Mouse (Mus musculus): ENCODE results near the gene Stard3. TPM values are rescaled to one million over a fixed set of nuclear protein-coding genes. Genes with fewer than 3 reads are reported as not detected.

Stard3 gene
- polyA plus RNA-seq, 1 experiment: 25.8 TPM

- no peak overlapping the region for H3ac ChIP-seq (ENCODE audit: control insufficient read depth, insufficient read length)
- no peaks in the 10 kb centered on the region for H3K27me3 ChIP-seq (ENCODE audit: control insufficient read depth, insufficient read depth, insufficient read length)
- TF ChIP-seq E2F4 (IDR thresholded peaks at IDR 0.05; ENCODE audit: insufficient read depth) (no peak), REST (IDR thresholded peaks at IDR 0.05; ENCODE audit: insufficient read depth, insufficient read length) (no peak), MYOD1 (IDR thresholded peaks at IDR 0.05; ENCODE audit: control insufficient read depth in 1 of 3, insufficient read length in 2 of 3, low read depth in 2 of 3) (no peak), MYOG (IDR thresholded peaks at IDR 0.05; ENCODE audit: control insufficient read depth in 1 of 3, insufficient read depth in 1 of 3, insufficient read length in 2 of 3, low read depth in 2 of 3) (no peak), POLR2A (IDR thresholded peaks at IDR 0.05; ENCODE audit: insufficient read length, low read depth) (no peak), MAX (IDR thresholded peaks at IDR 0.05; ENCODE audit: low read depth) (no peak), POLR2AphosphoS2 (IDR thresholded peaks at IDR 0.05; ENCODE audit: insufficient read length, low read depth) (no peak), CEBPB (IDR thresholded peaks at IDR 0.05; ENCODE audit: insufficient read depth, poor library complexity, severe bottlenecking) (no peak), USF1 (IDR thresholded peaks at IDR 0.05; ENCODE audit: low read depth) (no peak)
- H3K4me2 ChIP-seq (ENCODE audit: low read depth): no peak overlapping the region
- H3K79me2 ChIP-seq (ENCODE audit: control insufficient read depth, insufficient read depth): no peaks in the 10 kb centered on the region
- H3K36me3 ChIP-seq (ENCODE audit: control insufficient read depth, insufficient read depth): peaks cover 11% of the 10 kb centered on the region
- H3K4me3 ChIP-seq: no peak overlapping the region
These were observed 12.4 kb downstream of the Stard3 start for GRCm38 (mm10) chr11:98370588-98370987.

GRCm38 (mm10) chr11:98371556-98372240 lies 13.5 kb downstream of the Stard3 start:
- Histone ChIP-seq H3ac (ENCODE audit: control insufficient read depth, insufficient read length) (no peak overlapping the region), H3K36me3 (ENCODE audit: control insufficient read depth, insufficient read depth) (peaks cover 17% of the 10 kb centered on the region), H3K27me3 (ENCODE audit: control insufficient read depth, insufficient read depth, insufficient read length) (no peaks in the 10 kb centered on the region), H3K4me2 (ENCODE audit: low read depth) (no peak overlapping the region), H3K79me2 (ENCODE audit: control insufficient read depth, insufficient read depth) (no peaks in the 10 kb centered on the region), H3K4me3 (no peak overlapping the region)
- no peak for TF ChIP-seq MYOD1 (IDR thresholded peaks at IDR 0.05; ENCODE audit: control insufficient read depth in 1 of 3, insufficient read length in 2 of 3, low read depth in 2 of 3)
- no peak for TF ChIP-seq MYOG (IDR thresholded peaks at IDR 0.05; ENCODE audit: control insufficient read depth in 1 of 3, insufficient read depth in 1 of 3, insufficient read length in 2 of 3, low read depth in 2 of 3)
- TF ChIP-seq TCF3 (IDR thresholded peaks at IDR 0.05; ENCODE audit: insufficient read length, low read depth): no peak
- no peak for TF ChIP-seq SRF (IDR thresholded peaks at IDR 0.05; ENCODE audit: control insufficient read depth, insufficient read length, low read depth)
- no peak for TF ChIP-seq E2F4 (IDR thresholded peaks at IDR 0.05; ENCODE audit: insufficient read depth)
- no peak for TF ChIP-seq REST (IDR thresholded peaks at IDR 0.05; ENCODE audit: insufficient read depth, insufficient read length)
- no peak for TF ChIP-seq USF1 (IDR thresholded peaks at IDR 0.05; ENCODE audit: low read depth)
- no peak for TF ChIP-seq POLR2A (IDR thresholded peaks at IDR 0.05; ENCODE audit: insufficient read length, low read depth)
- no peak for TF ChIP-seq TCF12 (IDR thresholded peaks at IDR 0.05; ENCODE audit: insufficient read depth, poor library complexity, severe bottlenecking)
- TF ChIP-seq POLR2AphosphoS2 (IDR thresholded peaks at IDR 0.05; ENCODE audit: insufficient read length, low read depth): no peak
- no peak for TF ChIP-seq MAX (IDR thresholded peaks at IDR 0.05; ENCODE audit: low read depth)
- no peak for TF ChIP-seq CEBPB (IDR thresholded peaks at IDR 0.05; ENCODE audit: insufficient read depth, poor library complexity, severe bottlenecking)

GRCm38 (mm10) chr11:98372406-98372805 lies 14.2 kb downstream of the Stard3 start:
- H3K4me3 ChIP-seq: no peak overlapping the region

GRCm38 (mm10) chr11:98373244-98373643 lies 15.1 kb downstream of the Stard3 start:
- Histone ChIP-seq H3K36me3 (ENCODE audit: control insufficient read depth, insufficient read depth) (peaks cover 25% of the 10 kb centered on the region), H3ac (ENCODE audit: control insufficient read depth, insufficient read length) (no peak overlapping the region), H3K4me3 (no peak overlapping the region), H3K79me2 (ENCODE audit: control insufficient read depth, insufficient read depth) (no peaks in the 10 kb centered on the region), H3K4me2 (ENCODE audit: low read depth) (no peak overlapping the region), H3K27me3 (ENCODE audit: control insufficient read depth, insufficient read depth, insufficient read length) (no peaks in the 10 kb centered on the region)
- TF ChIP-seq CEBPB (IDR thresholded peaks at IDR 0.05; ENCODE audit: insufficient read depth, poor library complexity, severe bottlenecking): no peak
- TF ChIP-seq TCF3 (IDR thresholded peaks at IDR 0.05; ENCODE audit: insufficient read length, low read depth): no peak
- no peak for TF ChIP-seq E2F4 (IDR thresholded peaks at IDR 0.05; ENCODE audit: insufficient read depth)
- no peak for TF ChIP-seq SRF (IDR thresholded peaks at IDR 0.05; ENCODE audit: control insufficient read depth, insufficient read length, low read depth)
- no peak for TF ChIP-seq POLR2AphosphoS2 (IDR thresholded peaks at IDR 0.05; ENCODE audit: insufficient read length, low read depth)
- TF ChIP-seq MYOG (IDR thresholded peaks at IDR 0.05; ENCODE audit: control insufficient read depth in 1 of 3, insufficient read depth in 1 of 3, insufficient read length in 2 of 3, low read depth in 2 of 3): no peak
- TF ChIP-seq REST (IDR thresholded peaks at IDR 0.05; ENCODE audit: insufficient read depth, insufficient read length): no peak
- no peak for TF ChIP-seq TCF12 (IDR thresholded peaks at IDR 0.05; ENCODE audit: insufficient read depth, poor library complexity, severe bottlenecking)
- no peak for TF ChIP-seq MYOD1 (IDR thresholded peaks at IDR 0.05; ENCODE audit: control insufficient read depth in 1 of 3, insufficient read length in 2 of 3, low read depth in 2 of 3)

More at GRCm38 (mm10) chr11:98372406-98372805, 14.2 kb downstream of the Stard3 start:
- no peaks in the 10 kb centered on the region for H3K27me3 ChIP-seq (ENCODE audit: control insufficient read depth, insufficient read depth, insufficient read length)
- no peak for TF ChIP-seq E2F4 (IDR thresholded peaks at IDR 0.05; ENCODE audit: insufficient read depth)
- no peak for TF ChIP-seq TCF3 (IDR thresholded peaks at IDR 0.05; ENCODE audit: insufficient read length, low read depth)
- no peak for TF ChIP-seq USF1 (IDR thresholded peaks at IDR 0.05; ENCODE audit: low read depth)
- no peak for TF ChIP-seq MYOG (IDR thresholded peaks at IDR 0.05; ENCODE audit: control insufficient read depth in 1 of 3, insufficient read depth in 1 of 3, insufficient read length in 2 of 3, low read depth in 2 of 3)
- TF ChIP-seq MAX (IDR thresholded peaks at IDR 0.05; ENCODE audit: low read depth): no peak
- no peak for TF ChIP-seq SRF (IDR thresholded peaks at IDR 0.05; ENCODE audit: control insufficient read depth, insufficient read length, low read depth)
- TF ChIP-seq TCF12 (IDR thresholded peaks at IDR 0.05; ENCODE audit: insufficient read depth, poor library complexity, severe bottlenecking): no peak
- TF ChIP-seq REST (IDR thresholded peaks at IDR 0.05; ENCODE audit: insufficient read depth, insufficient read length): no peak
- TF ChIP-seq POLR2A (IDR thresholded peaks at IDR 0.05; ENCODE audit: insufficient read length, low read depth): no peak
- no peak for TF ChIP-seq POLR2AphosphoS2 (IDR thresholded peaks at IDR 0.05; ENCODE audit: insufficient read length, low read depth)
- TF ChIP-seq CEBPB (IDR thresholded peaks at IDR 0.05; ENCODE audit: insufficient read depth, poor library complexity, severe bottlenecking): no peak
- no peak for TF ChIP-seq MYOD1 (IDR thresholded peaks at IDR 0.05; ENCODE audit: control insufficient read depth in 1 of 3, insufficient read length in 2 of 3, low read depth in 2 of 3)
- no peak overlapping the region for H3K4me2 ChIP-seq (ENCODE audit: low read depth)
- H3ac ChIP-seq (ENCODE audit: control insufficient read depth, insufficient read length): no peak overlapping the region
- no peaks in the 10 kb centered on the region for H3K79me2 ChIP-seq (ENCODE audit: control insufficient read depth, insufficient read depth)
- peaks cover 22% of the 10 kb centered on the region for H3K36me3 ChIP-seq (ENCODE audit: control insufficient read depth, insufficient read depth)
